Mouse (Mus musculus) C2C12 (cell line): ENCODE measurements at regions not wholly inside any gene's neighbourhood (a gene's known extent, or its start where the extent isn't known, plus 50 kb on each side); places are given as distances from the start of the nearest gene placed in this dataset.

Source experiments
- H3K27me3 ChIP-seq: one replicate; pipeline ENCODE4 v1.6.1; 2011; ENCODE audit not compliant: control insufficient read depth, insufficient read depth, insufficient read length
- H3K36me3 ChIP-seq: one replicate; pipeline ENCODE4 v1.6.1; 2011; ENCODE audit not compliant: control insufficient read depth, insufficient read depth
- H3K4me3 ChIP-seq: one replicate; pipeline ENCODE4 v1.5.1; 2011; ENCODE audit warnings: mild to moderate bottlenecking, control low read depth; ENCODE audit not compliant: poor library complexity, insufficient read depth, severe bottlenecking
- H3K79me2 ChIP-seq: one replicate; pipeline ENCODE4 v1.6.1; 2011; ENCODE audit not compliant: control insufficient read depth, insufficient read depth
- H3K79me3 ChIP-seq: one replicate; pipeline ENCODE4 v1.6.1; 2011; ENCODE audit warnings: low read depth, control low read depth
- H3ac ChIP-seq: one replicate; pipeline ENCODE3; 2011; ENCODE audit warnings: low read depth; ENCODE audit not compliant: control insufficient read depth, insufficient read length
- CEBPB ChIP-seq: IDR thresholded peaks from one replicate; pipeline ENCODE4 v1.6.1; 2011; ENCODE audit warnings: low read depth, mild to moderate bottlenecking, control low read depth, moderate library complexity
- CTCF ChIP-seq: IDR thresholded peaks from one replicate; pipeline ENCODE4 v1.5.1; 2011; ENCODE audit not compliant: control insufficient read depth, insufficient read depth, insufficient read length
- FOSL1 ChIP-seq: IDR thresholded peaks from one replicate; pipeline ENCODE4 v1.8.0; 2011; ENCODE audit warnings: mild to moderate bottlenecking, low read length; ENCODE audit not compliant: poor library complexity, insufficient read depth, severe bottlenecking
- MAX ChIP-seq: IDR thresholded peaks from one replicate; pipeline ENCODE4 v1.6.1; 2011; ENCODE audit warnings: mild to moderate bottlenecking, control low read depth
- MYOD1 ChIP-seq: IDR thresholded peaks from one replicate; pipeline ENCODE4 v1.6.1; 2011; ENCODE audit warnings: low read depth; ENCODE audit not compliant: control insufficient read depth, insufficient read length
- MYOG ChIP-seq: IDR thresholded peaks from one replicate; pipeline ENCODE4 v1.6.1; 2011; ENCODE audit not compliant: control insufficient read depth, insufficient read length; ENCODE audit errors: extremely low read depth
- USF1 ChIP-seq: IDR thresholded peaks from one replicate; pipeline ENCODE4 v1.6.1; 2011; ENCODE audit warnings: low read depth, mild to moderate bottlenecking, control low read depth, moderate library complexity

- no peaks in the 10 kb centered on the region for H3K36me3 ChIP-seq
- no peaks in the 10 kb centered on the region for H3K79me2 ChIP-seq
- H3K27me3 ChIP-seq = no peaks in the 10 kb centered on the region
- no peaks in the 10 kb centered on the region for H3K79me3 ChIP-seq
- TF ChIP-seq FOSL1 (no peak), MYOD1 (no peak), CEBPB (no peak), MAX (no peak), MYOG (no peak), CTCF (no peak), USF1 (no peak)
- no peak overlapping the region for H3K4me3 ChIP-seq
- H3ac ChIP-seq = no peak overlapping the region
Measured at GRCm38 (mm10) chrX:11490146-11490693, 162.6 kb downstream of the H2al1j start.

GRCm38 (mm10) chrX:11491235-11491634 lies 163.6 kb downstream of the H2al1j start:
- TF ChIP-seq MAX (no peak), USF1 (no peak), FOSL1 (no peak), MYOG (no peak), CEBPB (no peak)
- no peaks in the 10 kb centered on the region for H3K36me3 ChIP-seq
- H3ac ChIP-seq = no peak overlapping the region
- H3K79me2 ChIP-seq = no peaks in the 10 kb centered on the region
- no peaks in the 10 kb centered on the region for H3K27me3 ChIP-seq
- H3K79me3 ChIP-seq = no peaks in the 10 kb centered on the region
- H3K4me3 ChIP-seq = no peak overlapping the region

- Histone ChIP-seq H3K79me2 (no peaks in the 10 kb centered on the region), H3K4me3 (no peak overlapping the region), H3ac (no peak overlapping the region), H3K27me3 (no peaks in the 10 kb centered on the region), H3K79me3 (no peaks in the 10 kb centered on the region), H3K36me3 (no peaks in the 10 kb centered on the region)
- TF ChIP-seq CTCF (no peak), USF1 (no peak), CEBPB (no peak), MAX (no peak), MYOG (no peak), MYOD1 (no peak), FOSL1 (no peak)
Measured at GRCm38 (mm10) chrX:11491676-11492391, 164.2 kb downstream of the H2al1j start.

- no peaks in the 10 kb centered on the region for H3K79me2 ChIP-seq
- no peak overlapping the region for H3K4me3 ChIP-seq
- no peak overlapping the region for H3ac ChIP-seq
- H3K36me3 ChIP-seq = no peaks in the 10 kb centered on the region
- H3K79me3 ChIP-seq = no peaks in the 10 kb centered on the region
- no peaks in the 10 kb centered on the region for H3K27me3 ChIP-seq
- TF ChIP-seq FOSL1 = no peak
- no peak for TF ChIP-seq MYOD1
- TF ChIP-seq MYOG = no peak
- TF ChIP-seq MAX = no peak
- TF ChIP-seq CEBPB = no peak
- no peak for TF ChIP-seq USF1
- TF ChIP-seq CTCF = no peak
Measured at GRCm38 (mm10) chrX:11493526-11494245, 166.1 kb downstream of the H2al1j start.

- no peak overlapping the region for H3K4me3 ChIP-seq
Measured at GRCm38 (mm10) chrX:11494246-11494630, 166.6 kb downstream of the H2al1j start.

GRCm38 (mm10) chrX:11512439-11512838 lies 184.8 kb downstream of the H2al1j start:
- no peaks in the 10 kb centered on the region for H3K79me3 ChIP-seq
- H3ac ChIP-seq = no peak overlapping the region
- no peak overlapping the region for H3K4me3 ChIP-seq
- no peaks in the 10 kb centered on the region for H3K27me3 ChIP-seq
- H3K79me2 ChIP-seq = no peaks in the 10 kb centered on the region
- no peak for TF ChIP-seq MYOD1
- TF ChIP-seq MYOG = no peak
- TF ChIP-seq CTCF = no peak
- no peak for TF ChIP-seq USF1
- no peak for TF ChIP-seq MAX
- TF ChIP-seq CEBPB = no peak
- TF ChIP-seq FOSL1 = no peak
- H3K36me3 ChIP-seq = no peaks in the 10 kb centered on the region

More at GRCm38 (mm10) chrX:11494246-11494630, 166.6 kb downstream of the H2al1j start:
- no peak for TF ChIP-seq MYOG
- TF ChIP-seq CTCF = no peak
- no peak for TF ChIP-seq MAX
- Histone ChIP-seq H3K79me3 (no peaks in the 10 kb centered on the region), H3K79me2 (no peaks in the 10 kb centered on the region), H3ac (no peak overlapping the region), H3K36me3 (no peaks in the 10 kb centered on the region), H3K27me3 (no peaks in the 10 kb centered on the region)
